In the genomic region with DNA sequence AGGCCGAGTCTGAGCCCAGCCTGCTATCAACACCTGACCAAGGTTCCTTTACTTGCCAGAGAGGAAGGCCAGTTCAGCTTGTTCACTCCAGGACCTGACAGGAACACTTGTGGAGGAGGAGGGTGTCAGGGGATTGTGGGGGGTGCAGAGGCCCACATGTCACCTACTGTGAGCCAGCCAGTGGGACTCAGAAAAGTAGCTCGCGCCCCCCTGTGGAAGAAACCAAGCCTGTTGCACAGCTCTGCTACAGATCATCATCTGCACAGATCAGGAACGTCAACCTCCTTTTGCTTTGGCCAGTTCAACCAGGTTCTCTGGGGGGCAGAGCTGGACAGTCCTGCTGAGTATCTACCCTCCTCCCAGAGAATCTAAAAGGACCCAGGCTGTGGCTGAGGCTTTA, we compare ENCODE assay signal across 23 mouse cellular contexts. TPM values are rescaled to one million over a fixed set of nuclear protein-coding genes. Genes with fewer than 3 reads are reported as not detected.
DNase-seq lines count a peak whose midpoint lies in the region; ATAC-seq and TF ChIP-seq lines count a peak whose summit lies in the region.
"Had no signal": no experiment of that assay in that cellular context is flagged by ENCODE, and none has a peak within 500 bp of the region (broad histone marks: within the 10 kb centered on the region; RNA-seq: fewer than 3 reads in every experiment).

No protein-coding gene starts in this region.

- DNase-seq in gastrocnemius, adult 2 months = no peak
- no peak for DNase-seq in gastrocnemius, postnatal 25 days
- no peak for DNase-seq in liver, embryonic 14.5 days (ENCODE audit: low read depth in 3 of 3, low spot score in 3 of 3)
- DNase-seq in liver, embryonic 11.5 days (ENCODE audit: low spot score) = no peak
- DNase-seq in CH12.LX (ENCODE audit: extremely low read depth) (no peak), MEL (ENCODE audit: low read depth, low spot score) (no peak)
- no peak for DNase-seq in heart, postnatal 25 days (ENCODE audit: low spot score)
- DNase-seq: cerebellum, adult 9-11 months; gastrocnemius, postnatal 14 days; heart, adult 2 months; heart, postnatal 10 days; kidney, adult 11 months; kidney, postnatal 10 days; lung, adult 2 months; lung, postnatal 4 days; right cerebral cortex, adult 18-20 months; thymus, postnatal 25 days had no signal

- peak; percentile 3; the same call in 1 of the 2 replicates for TF ChIP-seq CTCF in gastrocnemius, adult 2 months (IDR thresholded peaks at IDR 0.05)
- TF ChIP-seq CTCF in liver, embryonic 14.5 days (IDR thresholded peaks at IDR 0.05; ENCODE audit: low read depth) = peak; percentile 29; the same call in 1 of the 2 replicates
- peak in 1 of 2 experiments; percentile 65; a peak in 2 of 4 replicates for TF ChIP-seq CTCF in CH12.LX (conservative IDR thresholded peaks at IDR 0.05 in 1 of 2, IDR thresholded peaks at IDR 0.05 in 1 of 2; ENCODE audit: low read depth in 2 of 2, low read length in 2 of 2)
- TF ChIP-seq CTCF in MEL (IDR thresholded peaks at IDR 0.05 in 2 of 3, conservative IDR thresholded peaks at IDR 0.05 in 1 of 3; ENCODE audit: control insufficient read depth in 1 of 3, insufficient read depth in 1 of 3, low read depth in 2 of 3, low read length in 3 of 3, poor library complexity in 1 of 3, severe bottlenecking in 1 of 3) = peak in 2 of 3 experiments; percentile 25 to 27; a peak in 2 of 6 replicates

- intact Hi-C loops in gastrocnemius, adult 2 months (cut with DNase I) = no loop called here
- intact Hi-C loops in heart, postnatal 25 days (cut with DNase I) = no loop called here

- TF ChIP-seq RAD21 in CH12.LX (IDR thresholded peaks at IDR 0.05; ENCODE audit: low read depth, low read length) = peak; percentile 62
- peak; percentile 11 for TF ChIP-seq RAD21 in MEL (IDR thresholded peaks at IDR 0.05; ENCODE audit: low read depth, low read length)

- 45% methylated on average over 4 of the region's 4 CpGs for WGBS in liver, embryonic 14.5 days (ENCODE audit: insufficient replicate concordance)
- WGBS in liver, embryonic 11.5 days = 54% methylated on average over 4 of the region's 4 CpGs

- no peak for ATAC-seq in liver, embryonic 14.5 days (ENCODE audit: insufficient read depth)
- no peak for ATAC-seq in liver, embryonic 11.5 days (replicated peaks; ENCODE audit: low FRiP score)

- no peak overlapping the region for H3K9ac ChIP-seq in liver, embryonic 14.5 days (replicated peaks)
- no peak overlapping the region for H3K9ac ChIP-seq in liver, embryonic 11.5 days (ENCODE audit: low read depth, low read length)
- no peak overlapping the region for H3K9ac ChIP-seq in CH12.LX (ENCODE audit: insufficient read depth, low read depth)
- no peak overlapping the region for H3K9ac ChIP-seq in MEL (ENCODE audit: control insufficient read depth, low read depth, low read length, poor library complexity, severe bottlenecking)
- H3K9ac ChIP-seq: embryonic facial prominence, embryonic 15.5 days; forebrain, embryonic 12.5 days; hindbrain, embryonic 14.5 days; limb, embryonic 15.5 days; neural tube, embryonic 12.5 days had no signal

- H3K4me2 ChIP-seq in liver, embryonic 14.5 days (ENCODE audit: low read depth) = no peak overlapping the region
- H3K4me2 ChIP-seq in liver, embryonic 11.5 days = no peak overlapping the region
- no peak overlapping the region for H3K4me2 ChIP-seq in CH12.LX (ENCODE audit: insufficient read depth, low read depth, poor library complexity, severe bottlenecking)
- H3K4me2 ChIP-seq: embryonic facial prominence, embryonic 15.5 days; forebrain, embryonic 12.5 days; hindbrain, embryonic 14.5 days; limb, embryonic 15.5 days; neural tube, embryonic 12.5 days had no signal

- dilution Hi-C loops in CH12.LX (cut with MboI; ENCODE audit: extremely low pct_ligation_motif_present, extremely low pct_unique_long_range_greater_than_20kb, low sequenced_read_pairs) = no loop called here

- no peak overlapping the region for H3K4me3 ChIP-seq in gastrocnemius, adult 2 months
- H3K4me3 ChIP-seq in liver, embryonic 14.5 days (ENCODE audit: insufficient read depth in 1 of 2, low read depth in 2 of 2, low read length in 2 of 2) = no peak overlapping the region
- no peak overlapping the region for H3K4me3 ChIP-seq in liver, embryonic 11.5 days (ENCODE audit: low read depth, low read length)
- H3K4me3 ChIP-seq in CH12.LX (replicated peaks in 1 of 3; ENCODE audit: low read depth in 2 of 3, low read length in 2 of 3, poor library complexity in 1 of 3) (no peak overlapping the region), MEL (ENCODE audit: control insufficient read depth in 1 of 2, insufficient read depth in 1 of 2, low read depth in 2 of 2, low read length in 2 of 2) (no peak overlapping the region)
- H3K4me3 ChIP-seq: embryonic facial prominence, embryonic 15.5 days; forebrain, embryonic 12.5 days; heart, adult 2 months; limb, embryonic 15.5 days; neural tube, embryonic 12.5 days had no signal

- H3K9me3 ChIP-seq in liver, embryonic 14.5 days (ENCODE audit: control insufficient read depth, low read length) = no peaks in the 10 kb centered on the region
- H3K9me3 ChIP-seq in liver, embryonic 11.5 days (ENCODE audit: control insufficient read depth, low read length) = no peaks in the 10 kb centered on the region
- H3K9me3 ChIP-seq in CH12.LX (replicated peaks; ENCODE audit: low read length) (no peaks in the 10 kb centered on the region), MEL (replicated peaks; ENCODE audit: insufficient read depth, low read length) (no peaks in the 10 kb centered on the region)
- H3K9me3 ChIP-seq: embryonic facial prominence, embryonic 15.5 days; forebrain, embryonic 12.5 days; G1E; limb, embryonic 15.5 days; neural tube, embryonic 12.5 days had no signal

- H3K79me2 ChIP-seq in CH12.LX (replicated peaks; ENCODE audit: control insufficient read depth, extremely low read depth, insufficient read depth, poor library complexity, severe bottlenecking) (no peaks in the 10 kb centered on the region), MEL (ENCODE audit: control insufficient read depth, insufficient read depth, low read length, poor library complexity) (no peaks in the 10 kb centered on the region)

- no peak for TF ChIP-seq EP300 in liver, embryonic 14.5 days (IDR thresholded peaks at IDR 0.05; ENCODE audit: low read depth)
- TF ChIP-seq EP300 in CH12.LX (IDR thresholded peaks at IDR 0.05; ENCODE audit: low read length) (no peak), MEL (IDR thresholded peaks at IDR 0.05; ENCODE audit: low read depth in 1 of 2, low read length in 2 of 2) (no peak)

- H3K27me3 ChIP-seq in liver, embryonic 14.5 days (ENCODE audit: control insufficient read depth, insufficient read depth, low read length) = no peaks in the 10 kb centered on the region; the same call in 1 of the 2 replicates
- 0 out of 2 replicates have a peak, but pooled peaks cover 2% of the 10 kb centered on the region for H3K27me3 ChIP-seq in liver, embryonic 11.5 days (replicated peaks; ENCODE audit: control insufficient read depth, insufficient read depth, low read length)
- no peaks in the 10 kb centered on the region for H3K27me3 ChIP-seq in CH12.LX (replicated peaks)
- peaks cover 2 to 3% of the 10 kb centered on the region in 2 experiments; a peak in 2 of 4 replicates for H3K27me3 ChIP-seq in MEL (ENCODE audit: control insufficient read depth in 1 of 2, insufficient read depth in 2 of 2, low read length in 2 of 2)
- H3K27me3 ChIP-seq: embryonic facial prominence, embryonic 15.5 days; forebrain, embryonic 12.5 days; limb, embryonic 15.5 days; neural tube, embryonic 12.5 days had no signal

- in situ Hi-C loops in CH12.LX (cut with MboI; ENCODE audit: low pct_ligation_motif_present, low pct_unique_long_range_greater_than_20kb, low sequenced_read_pairs) = no loop called here

- no peaks in the 10 kb centered on the region for H3K4me1 ChIP-seq in liver, embryonic 14.5 days (replicated peaks; ENCODE audit: control insufficient read depth in 2 of 2, insufficient read depth in 2 of 2, low read length in 1 of 2)
- no peaks in the 10 kb centered on the region for H3K4me1 ChIP-seq in liver, embryonic 11.5 days (replicated peaks; ENCODE audit: control insufficient read depth, insufficient read depth, low read length)
- H3K4me1 ChIP-seq in CH12.LX (ENCODE audit: control insufficient read depth in 1 of 2, insufficient read depth in 2 of 2) (peaks cover 2 to 12% of the 10 kb centered on the region in 2 experiments; a peak in 2 of 4 replicates), MEL (ENCODE audit: control insufficient read depth in 1 of 2, insufficient read depth in 2 of 2, low read length in 2 of 2) (no peaks in the 10 kb centered on the region)

- H3K36me3 ChIP-seq in liver, embryonic 14.5 days (replicated peaks; ENCODE audit: control insufficient read depth, insufficient read depth, low read depth) = no peaks in the 10 kb centered on the region
- H3K36me3 ChIP-seq in liver, embryonic 11.5 days (ENCODE audit: control insufficient read depth, insufficient read depth, low read length) = no peaks in the 10 kb centered on the region
- H3K36me3 ChIP-seq in CH12.LX (replicated peaks in 1 of 2; ENCODE audit: control insufficient read depth in 1 of 2, insufficient read depth in 1 of 2, low read length in 1 of 2) = no peaks in the 10 kb centered on the region
- H3K36me3 ChIP-seq in MEL (ENCODE audit: control insufficient read depth in 1 of 2, insufficient read depth in 2 of 2, low read length in 2 of 2) = no peaks in the 10 kb centered on the region
- H3K36me3 ChIP-seq: embryonic facial prominence, embryonic 15.5 days; forebrain, embryonic 12.5 days; G1E; limb, embryonic 15.5 days; neural tube, embryonic 12.5 days had no signal

- no peak for TF ChIP-seq POLR2A in CH12.LX (IDR thresholded peaks at IDR 0.05; ENCODE audit: low read depth, low read length)
- TF ChIP-seq POLR2A in MEL (IDR thresholded peaks at IDR 0.05; ENCODE audit: control insufficient read depth in 1 of 2, insufficient read depth in 1 of 2, low read depth in 1 of 2, low read length in 2 of 2, poor library complexity in 1 of 2) = no peak

- no peak overlapping the region for H3K27ac ChIP-seq in gastrocnemius, adult 2 months
- no peak overlapping the region for H3K27ac ChIP-seq in liver, embryonic 14.5 days
- H3K27ac ChIP-seq in liver, embryonic 11.5 days (ENCODE audit: low read depth, low read length) = no peak overlapping the region
- H3K27ac ChIP-seq in CH12.LX (ENCODE audit: insufficient read depth, low read depth) (no peak overlapping the region), MEL (ENCODE audit: control insufficient read depth, low read depth, low read length) (no peak overlapping the region)
- H3K27ac ChIP-seq: embryonic facial prominence, embryonic 15.5 days; forebrain, embryonic 12.5 days; heart, adult 2 months; hindbrain, embryonic 14.5 days; limb, embryonic 15.5 days; neural tube, embryonic 12.5 days had no signal

RNA-seq across cellular contexts. Expression of a gene that starts 37.7 kb away (rescaled TPM):
- 1 to 10 TPM; 6.3 to 7.8 TPM for total RNA-seq in gastrocnemius, adult 2 months (2021)
- total RNA-seq in gastrocnemius, postnatal 25 days (2021) = 1 to 10 TPM; 5.0 to 6.6 TPM
- 3.8 and 7.6 TPM in 2 replicates for polyA plus RNA-seq in liver, embryonic 14.5 days (2012; rRNA removed)
- polyA plus RNA-seq in liver, embryonic 14.5 days (2014; fragmentation: Nextera tagmentation; extraction: Ambion mirVana) = 10.1 TPM in 2 replicates
- polyA plus RNA-seq in liver, embryonic 11.5 days (2014; fragmentation: Nextera tagmentation; extraction: Ambion mirVana) = 15.2 and 15.4 TPM in 2 replicates
- total RNA-seq in CH12.LX (2012; rRNA removed) (18.7 and 23.5 TPM in 2 replicates), CH12.LX (2014; rRNA removed) (8.8 and 9.1 TPM in 2 replicates), MEL (2012; rRNA removed) (12.2 and 13.4 TPM in 2 replicates)
- polyA plus RNA-seq in CH12.LX (2012; ENCODE audit: insufficient read length, low read depth) (12.0 and 15.4 TPM in 2 replicates), MEL (2012; ENCODE audit: insufficient read depth in 1 of 2, insufficient read length in 2 of 2, low read depth in 1 of 2, low replicate concordance in 2 of 2, missing spikeins in 1 of 2) (10 to 100 TPM in 1 of 2 experiments, not detected in 1; 12.1 TPM)
- 10 to 100 TPM in 1 of 2 experiments, 1 to 10 TPM in 1; 9.6 to 12.6 TPM for total RNA-seq in heart, postnatal 25 days (2021)
